Mouse (Mus musculus) forebrain, embryonic 11.5 days (tissue): ENCODE measurements around the gene Ptprm. TPM values are rescaled to one million over a fixed set of nuclear protein-coding genes. Genes with fewer than 3 reads are reported as not detected.

Source experiments
- ATAC-seq: fragments of 200-750 bp; cut with Nextera tagmentation; replicated peaks from 2 replicates; pipeline ENCODE4 v1.8.0; 2017; ENCODE audit warnings: moderate TSS enrichment; ENCODE audit not compliant: low FRiP score
- DNase-seq: peaks from one replicate; pipeline ENCODE4 v3.0.0-alpha.2; 2017; ENCODE audit warnings: low spot score
- H3K27ac ChIP-seq: fragments of 300-500 bp; sonication (generic); 2 replicates; pipeline ENCODE4 v1.5.1; 2014; ENCODE audit warnings: low read depth, low read length
- H3K27me3 ChIP-seq: fragments of 300-500 bp; sonication (generic); 2 replicates; pipeline ENCODE4 v1.6.1; 2014; ENCODE audit warnings: mild to moderate bottlenecking, low read length, mixed read lengths; ENCODE audit not compliant: control insufficient read depth, insufficient read depth
- H3K36me3 ChIP-seq: fragments of 300-500 bp; sonication (generic); 2 replicates; pipeline ENCODE4 v1.6.1; 2014; ENCODE audit warnings: mild to moderate bottlenecking, low read length, moderate library complexity, mixed read lengths; ENCODE audit not compliant: control insufficient read depth, insufficient read depth
- H3K4me1 ChIP-seq: fragments of 300-500 bp; sonication (generic); replicated peaks from 2 replicates; pipeline ENCODE4 v1.6.1; 2014; ENCODE audit warnings: low read length, mixed read lengths; ENCODE audit not compliant: control insufficient read depth, insufficient read depth
- H3K4me2 ChIP-seq: fragments of 300-500 bp; sonication (generic); 2 replicates; pipeline ENCODE4 v1.6.1; 2014; ENCODE audit warnings: low read depth, mild to moderate bottlenecking, low read length, moderate library complexity, mixed read lengths; ENCODE audit not compliant: severe bottlenecking
- H3K4me3 ChIP-seq: fragments of 300-500 bp; sonication (generic); 2 replicates; pipeline ENCODE4 v1.5.1; 2014; ENCODE audit warnings: low read depth, low read length
- H3K9ac ChIP-seq: fragments of 300-500 bp; sonication (generic); 2 replicates; pipeline ENCODE4 v1.6.1; 2014; ENCODE audit warnings: low read length
- H3K9me3 ChIP-seq: fragments of 300-500 bp; sonication (generic); 2 replicates; pipeline ENCODE4 v1.6.1; 2016; ENCODE audit warnings: low read length, mixed read lengths; ENCODE audit not compliant: control insufficient read depth
- WGBS: fragments of 180-500 bp; shearing (Covaris S2); extraction: QIAGEN DNeasy Blood & Tissue Kit; methylation state at CpG from one replicate; pipeline ENCODE4 v1.1.7; 2014; 5-methylcytosine and 5-hydroxymethylcytosine counted together
- polyA plus RNA-seq: library from polyadenylated mRNA; unstranded; fragments of >200 nt; fragmentation: Nextera tagmentation; extraction: Ambion mirVana; gene quantifications from 2 replicates; pipeline ENCODE4 v1.2.1, GENCODE M21; 2014

Gene Ptprm
- polyA plus RNA-seq: 11.7 and 13.4 TPM in 2 replicates

DNA sequence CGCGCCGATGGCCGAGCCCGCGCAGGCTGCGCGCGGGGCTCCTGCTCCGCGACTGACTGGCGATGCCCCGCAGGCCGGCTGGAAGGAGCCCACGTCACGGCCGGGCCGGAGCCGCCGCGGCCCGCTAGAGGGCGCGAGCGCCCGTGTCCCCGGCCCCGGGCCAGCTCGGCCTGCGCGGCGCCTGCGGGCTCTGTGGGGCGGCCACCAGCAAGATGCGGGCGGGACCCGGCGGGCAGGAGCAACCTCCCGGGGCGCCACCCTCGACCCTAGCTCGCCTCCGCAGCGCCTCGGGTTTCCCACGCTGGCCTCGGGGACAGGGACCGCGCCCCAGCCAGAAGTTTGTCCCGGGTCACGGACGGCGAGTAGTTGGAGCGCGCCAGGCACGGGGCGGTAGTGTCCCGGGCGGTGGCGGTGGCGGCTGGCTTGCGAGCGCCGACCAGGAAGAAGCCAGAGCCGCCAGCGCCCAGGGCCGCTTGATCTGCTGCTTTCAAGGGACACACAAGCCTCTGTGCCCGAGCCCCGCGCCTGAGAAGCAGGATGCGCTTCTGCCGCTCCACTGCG is at the start of gene Ptprm:
TSS of gene Ptprm (minus strand) at position 7 of the 561 bp plus-strand sequence.
- Histone ChIP-seq H3K4me1 (peaks cover 4% of the 10 kb centered on the region; the same call in 1 of the 2 replicates), H3K4me2 (peak within 1 kb of the TSS; percentile 94), H3K9ac (peak within 1 kb of the TSS; percentile 76), H3K4me3 (peak within 1 kb of the TSS; percentile 66), H3K27me3 (peaks cover 8% of the 10 kb centered on the region; the same call in 1 of the 2 replicates), H3K9me3 (no peaks in the 10 kb centered on the region), H3K36me3 (no peaks in the 10 kb centered on the region), H3K27ac (0 out of 2 replicates have a peak within 1 kb of the TSS, but pooled peaks have one; percentile 25)
- under 1% methylated on average over 70 of the region's 73 CpGs for WGBS
- ATAC-seq (peak; percentile 94), DNase-seq (peak; percentile 91)

DNA sequence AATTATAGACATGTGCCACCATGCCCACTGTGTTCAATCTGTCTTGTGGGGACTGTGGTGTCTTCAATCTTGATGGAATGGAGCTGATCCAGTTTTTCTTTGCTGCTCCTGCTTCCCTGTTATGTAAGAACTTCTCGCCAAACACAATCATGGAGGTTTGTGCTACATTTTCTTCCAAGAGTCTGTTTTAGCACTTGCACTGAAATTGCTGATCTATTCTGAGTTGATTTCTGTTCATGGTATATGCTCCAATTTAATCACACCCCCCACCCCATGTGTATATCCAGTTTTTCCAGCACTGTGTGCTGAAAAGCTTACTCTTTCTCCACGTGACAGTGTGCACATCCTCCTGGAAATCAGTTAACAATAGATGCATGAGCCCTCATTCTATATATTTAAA is 41.9 kb upstream of the Ptprm start:
- H3K4me3 ChIP-seq: no peak overlapping the region
- no peaks in the 10 kb centered on the region for H3K4me1 ChIP-seq
- H3K27me3 ChIP-seq: no peaks in the 10 kb centered on the region
- H3K27ac ChIP-seq: no peak overlapping the region
- no peak for ATAC-seq
- H3K36me3 ChIP-seq: no peaks in the 10 kb centered on the region
- 86% methylated on average over 2 of the region's 2 CpGs for WGBS
- no peak overlapping the region for H3K9ac ChIP-seq
- H3K4me2 ChIP-seq: no peak overlapping the region
- no peak for DNase-seq
- H3K9me3 ChIP-seq: no peaks in the 10 kb centered on the region

DNA sequence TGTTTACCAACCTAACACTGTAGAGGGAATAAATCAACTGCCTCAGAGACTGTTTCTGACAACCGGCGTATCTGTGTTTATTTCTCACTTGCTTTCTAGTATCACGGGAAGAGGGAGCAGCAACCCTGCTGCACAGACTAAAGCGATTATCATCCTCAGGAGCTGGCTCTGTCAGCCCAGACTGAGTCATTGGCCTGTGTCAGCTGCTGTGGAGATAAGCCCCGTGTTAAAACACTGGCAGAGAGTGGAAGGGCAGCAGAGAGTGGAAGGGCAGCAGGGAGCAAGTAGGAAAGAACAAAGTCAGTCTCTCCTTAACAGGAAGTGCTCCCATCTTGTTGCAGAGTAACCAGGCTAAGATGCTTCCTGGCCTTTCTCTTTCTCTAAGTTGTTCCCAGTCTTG is 36.6 kb upstream of the Ptprm start:
- peak; percentile 43 for DNase-seq
- H3K27me3 ChIP-seq: no peaks in the 10 kb centered on the region
- no peaks in the 10 kb centered on the region for H3K4me1 ChIP-seq
- no peaks in the 10 kb centered on the region for H3K36me3 ChIP-seq
- 75% methylated on average over 5 of the region's 5 CpGs for WGBS
- ATAC-seq: no peak
- no peak overlapping the region for H3K4me3 ChIP-seq
- H3K9ac ChIP-seq: no peak overlapping the region
- no peak overlapping the region for H3K4me2 ChIP-seq
- no peaks in the 10 kb centered on the region for H3K9me3 ChIP-seq
- no peak overlapping the region for H3K27ac ChIP-seq

DNA sequence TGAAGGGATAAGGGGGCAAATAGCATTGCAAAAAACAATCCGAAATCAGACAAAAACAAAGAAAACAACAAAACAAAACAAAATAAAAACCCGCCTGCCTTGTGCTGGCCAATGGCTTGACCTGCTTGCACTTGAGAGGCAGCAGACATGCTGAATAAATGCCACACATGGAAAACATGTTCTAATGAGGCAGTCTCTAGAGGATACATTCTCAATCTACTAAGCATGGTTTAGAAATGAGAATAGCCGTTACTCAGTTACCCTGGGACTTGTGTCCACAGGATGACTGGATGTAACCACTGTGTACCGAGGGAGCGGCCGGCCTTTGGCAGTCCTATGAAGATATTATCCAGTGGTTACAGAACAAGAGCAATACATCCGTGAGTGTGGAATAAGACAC is 33.9 kb upstream of the Ptprm start:
- Histone ChIP-seq H3K4me2 (no peak overlapping the region), H3K9ac (no peak overlapping the region), H3K9me3 (no peaks in the 10 kb centered on the region), H3K4me3 (no peak overlapping the region), H3K27ac (no peak overlapping the region), H3K4me1 (no peaks in the 10 kb centered on the region), H3K27me3 (no peaks in the 10 kb centered on the region), H3K36me3 (no peaks in the 10 kb centered on the region)
- ATAC-seq: no peak
- 66% methylated on average over 7 of the region's 7 CpGs for WGBS
- DNase-seq: peak; percentile 10

DNA sequence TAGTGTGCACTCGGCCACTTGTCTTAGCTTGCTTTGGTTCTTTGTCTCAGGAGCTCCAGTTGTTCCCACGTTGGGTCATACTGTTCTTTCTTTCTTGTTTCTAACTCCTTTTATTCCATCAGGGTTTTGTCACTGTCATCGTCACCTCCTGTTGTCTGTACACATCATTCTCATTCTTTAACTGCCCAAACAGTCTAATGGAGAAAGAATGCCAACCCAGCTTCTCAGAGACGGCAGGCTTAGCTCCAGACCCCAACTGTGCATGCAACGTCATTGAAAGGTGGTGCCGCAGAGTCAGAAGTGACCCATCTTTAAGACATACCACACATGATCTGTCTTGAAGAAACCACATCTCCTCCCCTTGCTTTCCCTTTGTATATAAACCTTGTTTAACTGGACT is 31.0 kb upstream of the Ptprm start:
- Histone ChIP-seq H3K27me3 (no peaks in the 10 kb centered on the region), H3K27ac (no peak overlapping the region), H3K4me3 (no peak overlapping the region), H3K9ac (no peak overlapping the region), H3K4me1 (no peaks in the 10 kb centered on the region), H3K4me2 (no peak overlapping the region), H3K36me3 (no peaks in the 10 kb centered on the region), H3K9me3 (no peaks in the 10 kb centered on the region)
- DNase-seq (peak; percentile 17), ATAC-seq (no peak)
- 59% methylated on average over 6 of the region's 6 CpGs for whole genome bisulfite sequencing

DNA sequence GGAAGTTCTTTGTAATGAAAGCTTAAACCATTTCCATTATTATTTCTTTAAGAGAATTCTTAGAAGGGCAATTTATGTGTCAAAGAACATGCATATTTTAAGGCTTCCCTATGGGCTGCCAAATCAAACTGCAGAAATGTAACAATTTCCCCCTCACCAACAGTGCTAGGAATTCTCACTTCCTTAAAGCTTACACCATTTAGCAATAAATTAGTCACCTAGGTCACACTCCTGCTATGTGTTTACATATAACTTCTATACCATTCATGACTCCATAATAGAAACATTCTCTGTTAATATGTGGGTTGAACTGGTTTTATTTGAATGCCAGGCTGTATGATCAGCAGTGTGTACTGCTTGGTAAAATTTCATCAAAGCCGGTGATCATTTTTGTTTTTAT is 29.4 kb upstream of the Ptprm start:
- Histone ChIP-seq H3K27me3 (no peaks in the 10 kb centered on the region), H3K9me3 (no peaks in the 10 kb centered on the region), H3K27ac (no peak overlapping the region), H3K4me1 (no peaks in the 10 kb centered on the region), H3K36me3 (no peaks in the 10 kb centered on the region), H3K9ac (no peak overlapping the region), H3K4me3 (no peak overlapping the region), H3K4me2 (no peak overlapping the region)
- DNase-seq (no peak), ATAC-seq (no peak)
- 89% methylated on average over 1 of the region's 1 CpGs for WGBS

DNA sequence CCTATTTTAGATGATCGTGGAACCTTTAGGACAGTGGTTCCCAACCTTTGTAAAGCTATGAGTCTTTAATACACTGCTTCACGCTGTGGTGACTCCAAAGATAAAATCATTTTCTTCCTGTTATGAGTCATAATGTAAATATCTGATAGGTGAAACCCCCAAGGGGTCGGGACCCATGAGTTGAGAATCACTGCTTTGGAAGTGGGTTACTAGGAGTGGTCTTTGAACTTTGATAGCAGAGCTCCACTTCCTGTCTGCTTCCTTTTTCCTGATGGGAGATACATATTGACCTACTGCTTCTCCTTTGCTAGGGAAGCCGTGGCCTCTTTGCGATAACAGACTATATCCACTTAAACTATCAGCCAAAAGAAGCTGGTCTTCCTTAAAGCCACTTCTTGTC is 27.4 kb upstream of the Ptprm start:
- H3K4me1 ChIP-seq: no peaks in the 10 kb centered on the region
- no peak overlapping the region for H3K9ac ChIP-seq
- no peaks in the 10 kb centered on the region for H3K9me3 ChIP-seq
- 91% methylated on average over 5 of the region's 5 CpGs for WGBS
- no peaks in the 10 kb centered on the region for H3K36me3 ChIP-seq
- H3K27ac ChIP-seq: no peak overlapping the region
- ATAC-seq (no peak), DNase-seq (no peak)
- H3K27me3 ChIP-seq: no peaks in the 10 kb centered on the region
- no peak overlapping the region for H3K4me3 ChIP-seq
- no peak overlapping the region for H3K4me2 ChIP-seq

DNA sequence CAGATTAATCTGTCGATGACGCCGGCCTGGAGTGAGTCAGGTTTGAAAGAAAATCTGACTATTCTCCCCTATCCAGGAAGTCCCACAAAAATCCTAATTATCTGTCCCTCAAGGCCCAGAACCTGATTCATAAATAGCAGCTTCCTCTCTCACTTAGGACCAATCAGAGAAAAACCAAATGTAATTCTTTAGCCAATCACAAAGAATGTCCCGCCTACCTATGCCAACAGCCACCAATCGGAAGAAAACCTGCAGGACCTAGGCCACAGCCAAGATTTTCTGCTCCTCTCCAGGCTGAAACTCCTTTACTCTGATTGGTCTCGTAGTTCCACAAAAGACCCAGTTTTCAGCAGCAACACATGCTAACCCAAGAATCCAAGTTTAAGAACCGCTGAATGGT is 13.6 kb upstream of the Ptprm start:
- Histone ChIP-seq H3K9ac (no peak overlapping the region), H3K27ac (no peak overlapping the region), H3K4me1 (no peaks in the 10 kb centered on the region), H3K4me3 (no peak overlapping the region), H3K4me2 (no peak overlapping the region), H3K9me3 (no peaks in the 10 kb centered on the region), H3K36me3 (no peaks in the 10 kb centered on the region), H3K27me3 (no peaks in the 10 kb centered on the region)
- 90% methylated on average over 7 of the region's 7 CpGs for WGBS
- ATAC-seq (no peak), DNase-seq (no peak)

DNA sequence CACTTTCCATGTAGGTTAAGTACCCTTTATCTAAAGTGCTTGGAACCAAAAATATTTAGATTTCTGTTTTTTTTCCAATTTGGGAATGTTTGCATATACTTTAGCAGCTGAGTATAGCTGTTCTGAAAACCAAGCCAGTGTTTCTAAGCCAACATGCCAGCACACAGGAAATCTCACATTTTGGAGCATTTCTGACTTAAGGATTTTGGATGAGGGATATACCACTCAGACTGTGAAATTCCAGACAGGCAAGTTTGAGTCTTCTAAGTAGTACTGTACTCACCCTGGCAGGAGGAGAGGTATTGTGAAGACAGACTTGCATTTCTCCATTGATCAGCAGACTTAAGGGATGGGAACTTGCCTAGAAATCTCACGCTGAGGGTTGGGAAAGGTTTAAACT is 10.2 kb upstream of the Ptprm start:
- no peak for ATAC-seq
- H3K4me3 ChIP-seq: no peak overlapping the region
- no peaks in the 10 kb centered on the region for H3K9me3 ChIP-seq
- whole genome bisulfite sequencing: 75% methylated on average over 1 of the region's 1 CpGs
- no peak overlapping the region for H3K27ac ChIP-seq
- H3K36me3 ChIP-seq: no peaks in the 10 kb centered on the region
- DNase-seq: no peak
- no peak overlapping the region for H3K4me2 ChIP-seq
- no peaks in the 10 kb centered on the region for H3K4me1 ChIP-seq
- no peak overlapping the region for H3K9ac ChIP-seq
- H3K27me3 ChIP-seq: no peaks in the 10 kb centered on the region
